Mouse (Mus musculus) R1 (cell line): ENCODE measurements around the gene Mcrip1.
"Not testable (repeated sequence)": the region's sequence is repeated elsewhere in the genome, so short reads cannot be mapped to it uniquely, and the experiment has no call there.

ENCODE experiments used
- DNase-seq: peaks from one replicate; pipeline ENCODE4 v3.0.0-alpha.2; 2018; ENCODE audit warnings: low read depth, low spot score

Gene Mcrip1

GRCm38 (mm10) chr11:120549168-120549945 lies at the start of gene Mcrip1:
Mcrip1 (minus strand) TSS chr11:120549727.
- peak; percentile 81 for DNase-seq

GRCm38 (mm10) chr11:120598990-120599549 lies 49.5 kb upstream of the Mcrip1 start:
- no peak for DNase-seq

- peak; percentile 94 for DNase-seq
These were observed 48.9 kb upstream of the Mcrip1 start, which contains the start of the genes Alyref and Anapc11 for GRCm38 (mm10) chr11:120598283-120598989. Alyref (minus strand) TSS chr11:120598365. Anapc11 (plus strand) TSS chr11:120598421.

- peak; percentile 58 for DNase-seq
These were observed 48.0 kb upstream of the Mcrip1 start for GRCm38 (mm10) chr11:120597240-120598235.

- DNase-seq, result no peak
These were observed 39.0 kb upstream of the Mcrip1 start for GRCm38 (mm10) chr11:120588531-120588930.

- DNase-seq, result peak; percentile 58
These were observed 34.4 kb upstream of the Mcrip1 start for GRCm38 (mm10) chr11:120583937-120584336.

- not testable (repeated sequence) for DNase-seq
These were observed 33.4 kb upstream of the Mcrip1 start for GRCm38 (mm10) chr11:120582982-120583293.

GRCm38 (mm10) chr11:120582268-120582981 lies 32.9 kb upstream of the Mcrip1 start:
- peak; percentile 69 for DNase-seq

GRCm38 (mm10) chr11:120581490-120582267 lies 32.2 kb upstream of the Mcrip1 start, which contains the start of gene Arhgdia:
Arhgdia (minus strand) TSS chr11:120581624.
- DNase-seq, result peak; percentile 81

GRCm38 (mm10) chr11:120580871-120581331 lies 31.4 kb upstream of the Mcrip1 start:
- peak; percentile 54 for DNase-seq

- peak; percentile 24 for DNase-seq
These were observed 30.7 kb upstream of the Mcrip1 start for GRCm38 (mm10) chr11:120580190-120580589.

- DNase-seq, result peak; percentile 82
These were observed 30.0 kb upstream of the Mcrip1 start for GRCm38 (mm10) chr11:120579316-120580107.

- DNase-seq, result peak; percentile 26
These were observed 29.2 kb upstream of the Mcrip1 start for GRCm38 (mm10) chr11:120578694-120579243.

GRCm38 (mm10) chr11:120578024-120578693 lies 28.6 kb upstream of the Mcrip1 start:
- DNase-seq, result no peak

- peak; percentile 72 for DNase-seq
These were observed 27.9 kb upstream of the Mcrip1 start for GRCm38 (mm10) chr11:120577211-120578023.

GRCm38 (mm10) chr11:120576365-120576981 lies 26.9 kb upstream of the Mcrip1 start:
- no peak for DNase-seq

GRCm38 (mm10) chr11:120575940-120576339 lies 26.4 kb upstream of the Mcrip1 start:
- no peak for DNase-seq
